Mouse (Mus musculus) layer of hippocampus, postnatal 10 days (tissue): Measurements from ENCODE around the gene Krt31. TPM values are rescaled to one million over a fixed set of nuclear protein-coding genes. Genes with fewer than 3 reads are reported as not detected.

Experiments used
- DNase-seq, 2 experiments: peaks; one replicate each; pipeline ENCODE4 v3.0.0; 2021; ENCODE audit warnings: low spot score in 2 of 2
- long read RNA-seq: library from polyadenylated mRNA; stranded (forward); transcript quantifications from one replicate; pipeline ENCODE4 v2.0.0, GENCODE M21; 2023
- total RNA-seq, 2 experiments: library from RNA; stranded (reverse); gene quantifications; 2 replicates each; pipeline ENCODE4 v1.2.3; 2021

The Krt31 gene
- total RNA-seq, result not detected
- long read RNA-seq, result 0 reads

GRCm38 (mm10) chr11:100050451-100050850 is at the start of gene Krt31:
Gene Krt31 (minus strand): TSS chr11:100050551.
- no peak for DNase-seq

DNA sequence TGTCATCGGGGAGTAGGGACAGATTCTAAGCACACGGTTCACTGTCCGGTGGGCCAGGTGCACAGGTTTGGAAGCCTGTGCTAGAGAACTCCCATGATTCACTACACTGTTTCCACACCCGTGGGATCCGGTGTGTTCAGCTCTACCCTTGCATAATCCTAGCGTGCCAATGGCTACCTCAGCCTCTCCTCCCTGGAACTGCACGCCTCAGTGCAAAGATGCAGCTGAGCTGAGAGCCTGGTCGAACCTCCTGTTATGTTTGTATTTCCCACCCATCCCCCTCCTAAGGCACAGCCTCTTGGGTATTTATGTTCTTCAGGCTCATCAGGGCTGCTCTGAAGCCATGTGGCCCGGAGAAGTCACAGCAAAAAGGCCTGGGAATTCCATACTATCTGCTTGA is 47.5 kb upstream of the Krt31 start:
- DNase-seq, result no peak

GRCm38 (mm10) chr11:100096141-100096540 is 45.8 kb upstream of the Krt31 start, which contains the start of gene Krt35:
Gene Krt35 (minus strand): TSS chr11:100096241.
- no peak for DNase-seq

GRCm38 (mm10) chr11:100088378-100089025 is 38.2 kb upstream of the Krt31 start:
- no peak for DNase-seq

DNA sequence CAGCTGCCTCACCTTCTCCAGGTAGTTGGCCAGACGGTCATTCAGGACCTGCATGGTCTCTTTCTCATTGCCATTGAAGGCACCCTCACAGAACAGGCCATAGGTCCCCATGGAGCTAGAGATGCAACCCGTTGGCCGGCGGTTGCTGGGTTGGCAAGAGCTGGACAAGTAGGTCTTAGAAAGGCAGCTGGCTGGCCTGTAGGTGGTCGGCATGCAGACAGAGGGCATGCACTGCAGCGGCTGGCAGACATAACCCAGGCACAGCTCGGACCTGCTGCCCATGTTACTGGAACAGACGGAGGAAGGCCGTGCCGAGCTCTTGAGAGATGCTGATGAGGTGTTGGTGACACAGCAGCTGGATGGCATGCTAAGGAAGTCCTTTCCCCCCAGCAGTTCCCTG is 37.5 kb upstream of the Krt31 start, which contains the start of gene Krt32:
Krt32 (minus strand) TSS at position 366 of the 400 bp plus-strand sequence.
- DNase-seq, result no peak

DNA sequence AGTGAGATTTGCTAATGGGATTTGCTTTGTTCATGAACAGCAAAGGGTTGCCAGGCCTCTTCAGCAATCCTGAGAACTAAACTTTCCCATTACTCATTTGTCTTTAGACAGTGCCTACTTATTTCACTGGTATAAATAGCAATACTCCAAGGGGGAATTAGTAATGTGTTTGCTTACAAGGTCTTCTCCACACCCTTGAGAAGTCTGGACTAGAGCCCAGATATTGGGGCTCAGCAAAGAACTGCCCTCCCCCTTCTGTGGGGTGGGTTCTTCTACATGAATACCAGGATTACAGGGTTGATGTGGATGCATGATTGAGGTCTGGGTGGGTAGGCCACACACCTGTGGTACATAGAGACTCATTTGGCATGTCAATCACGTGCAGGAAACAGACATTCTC is 23.5 kb upstream of the Krt31 start:
- DNase-seq, result no peak

- no peak for DNase-seq
These were observed 17.1 kb upstream of the Krt31 start for GRCm38 (mm10) chr11:100067293-100068036.

- DNase-seq, result no peak
These were observed 16.1 kb upstream of the Krt31 start for GRCm38 (mm10) chr11:100066236-100067010.

DNA sequence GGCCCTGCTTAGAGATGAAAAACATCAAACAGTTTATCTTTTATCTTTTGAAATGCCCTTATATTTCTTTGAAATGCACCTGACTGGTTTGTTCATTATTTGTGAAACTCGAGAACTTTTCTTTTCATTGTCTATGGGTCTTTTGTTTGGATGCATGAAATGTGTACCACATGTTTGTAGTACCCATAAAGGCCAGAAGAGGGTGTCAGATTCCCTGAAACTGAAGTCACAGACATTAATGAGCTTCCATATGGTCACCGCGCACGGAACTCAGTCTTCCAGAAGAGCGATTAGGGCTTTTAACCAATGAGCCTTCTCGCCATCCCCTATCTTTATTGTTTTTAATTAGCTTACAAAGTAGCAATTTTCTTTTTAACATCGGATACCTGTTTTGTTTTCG is 8.5 kb upstream of the Krt31 start:
- no peak for DNase-seq

DNA sequence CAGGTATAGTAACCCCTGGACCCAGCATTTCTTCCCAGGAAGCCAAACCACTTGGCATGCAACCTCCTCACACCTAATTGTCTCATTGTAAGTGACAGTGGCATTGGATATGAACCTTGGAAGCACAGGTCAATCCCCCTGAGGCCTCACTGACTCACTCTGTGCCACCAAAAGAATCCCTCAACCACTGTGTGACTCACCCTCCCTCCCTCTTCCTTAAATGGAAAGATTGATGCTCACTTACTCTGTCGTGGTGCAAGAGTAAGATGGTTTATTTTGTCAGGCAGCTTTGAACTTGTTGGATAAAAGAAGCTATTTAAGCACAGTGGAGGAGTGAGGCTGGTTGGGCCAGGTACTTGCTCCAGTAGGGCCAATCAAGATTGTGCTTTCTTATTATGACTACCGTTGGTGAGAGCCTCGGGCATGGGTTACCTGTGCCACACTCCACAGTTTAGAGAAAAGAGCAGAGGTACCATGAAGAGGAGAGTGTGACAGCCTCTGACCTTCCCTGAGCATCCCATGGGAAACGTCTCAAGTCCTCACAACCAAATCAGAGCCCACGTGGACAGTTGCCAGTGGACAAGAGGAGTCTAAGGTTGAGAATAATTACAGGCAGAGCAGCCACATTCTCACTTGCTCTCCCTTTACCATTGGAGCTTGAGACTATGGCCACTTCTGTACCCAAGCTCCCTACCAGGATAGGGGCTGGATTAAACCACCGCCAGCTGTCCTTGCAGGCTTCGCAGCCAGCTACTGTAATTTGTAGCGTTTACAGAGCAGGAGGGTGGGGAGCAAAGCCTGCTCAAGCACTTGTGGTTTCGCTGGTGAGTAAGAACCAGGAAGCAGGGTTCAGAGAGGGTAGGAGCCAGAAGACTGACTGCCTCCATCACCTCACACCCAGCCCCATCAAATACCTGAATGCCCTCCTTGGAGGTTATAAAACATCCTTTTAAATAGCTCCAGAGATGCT is 5.6 kb upstream of the Krt31 start:
- no peak for DNase-seq

DNA sequence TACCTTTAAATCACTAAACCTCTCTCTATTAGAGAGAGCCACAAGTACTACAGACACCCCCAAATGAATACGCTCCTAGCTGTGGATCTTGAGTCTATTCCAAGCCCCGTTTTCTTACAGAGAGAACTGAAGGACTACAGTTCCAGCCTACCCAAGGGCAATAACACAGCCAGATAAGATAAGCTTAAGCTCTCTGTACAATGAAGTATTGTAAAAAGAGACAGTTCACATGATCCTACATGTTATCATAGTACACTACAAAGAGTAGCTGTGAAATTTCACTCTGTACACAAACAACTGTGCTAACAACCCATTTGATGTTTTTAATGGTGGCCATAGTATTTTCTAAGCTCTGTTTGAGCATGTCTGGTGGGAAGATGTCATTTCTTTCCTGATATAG is 3.2 kb downstream of the Krt31 start:
- DNase-seq, result no peak

GRCm38 (mm10) chr11:100046303-100046866 is 4.0 kb downstream of the Krt31 start:
- no peak for DNase-seq

DNA sequence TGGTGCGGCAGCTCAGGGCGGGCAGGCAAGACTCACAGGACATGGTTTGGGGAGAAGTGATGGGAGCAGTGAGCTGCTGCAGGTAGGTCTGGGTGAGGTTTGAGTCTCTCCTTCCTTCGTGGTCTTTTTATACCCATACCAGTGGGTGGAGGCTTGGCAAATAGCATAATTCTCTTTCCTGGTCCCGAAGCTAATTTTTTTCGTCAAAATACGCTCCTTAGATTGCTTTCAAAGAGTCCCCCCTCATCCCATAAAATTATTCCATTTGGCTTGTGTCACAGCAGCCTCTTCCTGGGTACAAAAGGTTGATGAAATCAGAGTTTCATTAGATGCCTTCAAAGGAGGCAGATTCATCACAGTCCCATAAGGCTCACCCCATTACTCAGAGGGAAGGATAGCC is 8.9 kb downstream of the Krt31 start, which contains the start of gene Krt34:
Krt34 (minus strand) TSS at position 101 of the 400 bp plus-strand sequence.
- no peak for DNase-seq

DNA sequence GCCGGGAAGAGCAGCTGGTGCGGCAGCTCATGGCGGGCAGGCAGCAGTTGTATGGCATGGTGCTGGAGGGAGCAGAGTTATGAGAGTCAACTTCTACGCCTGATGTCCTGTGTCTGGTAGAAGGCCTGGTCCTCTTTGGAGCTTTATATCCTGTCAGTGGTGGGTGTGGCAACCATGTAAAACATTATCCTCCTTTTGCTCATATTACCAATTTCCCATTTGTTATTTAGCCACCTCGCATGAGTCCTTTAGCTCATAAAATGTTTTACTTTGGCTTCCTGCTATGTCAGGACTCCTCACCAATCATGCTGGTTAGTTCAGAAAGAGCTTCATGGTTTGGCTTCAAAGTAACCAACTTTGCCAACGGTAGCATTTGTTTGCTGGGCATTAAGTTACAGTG is 20.6 kb downstream of the Krt31 start, which contains the start of gene Krt33b:
Krt33b (minus strand) TSS at position 101 of the 400 bp plus-strand sequence.
- no peak for DNase-seq

DNA sequence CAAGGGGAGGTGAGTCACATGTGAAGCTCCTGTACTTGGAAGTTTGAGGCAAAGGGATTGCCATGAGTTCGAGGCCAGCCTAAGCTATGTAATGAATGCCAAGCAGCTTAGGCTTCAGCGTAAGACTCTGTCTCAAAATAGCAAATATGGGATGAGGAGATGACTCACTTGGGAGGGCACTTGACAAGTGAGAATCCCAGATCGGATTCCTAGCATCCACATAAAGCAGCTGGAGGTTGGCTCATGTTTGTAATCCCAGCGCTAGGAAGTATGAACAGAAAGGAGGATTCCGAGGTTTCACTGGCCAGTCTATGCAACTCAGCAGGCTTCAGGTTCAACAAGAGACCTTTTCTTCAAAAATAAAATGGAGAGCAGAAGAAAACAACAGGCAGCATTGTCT is 28.9 kb downstream of the Krt31 start:
- no peak for DNase-seq

GRCm38 (mm10) chr11:100019466-100019865 is 30.9 kb downstream of the Krt31 start:
- DNase-seq, result no peak

- no peak for DNase-seq
These were observed 34.2 kb downstream of the Krt31 start, which contains the start of gene Krt33a for GRCm38 (mm10) chr11:100016112-100016511. Gene Krt33a (minus strand): TSS chr11:100016212.

DNA sequence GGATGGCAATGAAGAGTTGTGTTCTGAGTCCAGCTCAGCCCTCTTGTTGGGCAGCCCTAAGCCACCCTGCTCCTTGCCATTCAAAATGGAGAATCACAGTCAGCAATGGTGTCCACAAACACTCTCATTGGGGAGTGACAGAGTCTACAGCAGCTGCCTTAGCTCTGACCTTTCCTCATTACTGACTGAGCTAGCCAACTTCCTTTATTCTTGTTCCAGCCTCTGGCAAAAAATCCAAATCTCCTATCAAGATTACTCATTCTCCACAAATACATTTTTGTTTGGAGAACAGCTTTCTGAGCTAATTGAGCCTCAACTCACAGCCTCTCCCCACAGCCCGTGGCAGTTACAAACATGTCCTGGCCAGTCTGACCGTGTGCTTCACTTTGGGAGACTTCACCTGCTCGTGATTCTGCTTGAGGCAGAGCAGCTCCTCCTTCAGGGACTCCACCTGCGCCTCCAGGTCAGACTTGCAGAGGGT is 36.6 kb downstream of the Krt31 start:
- DNase-seq, result no peak

DNA sequence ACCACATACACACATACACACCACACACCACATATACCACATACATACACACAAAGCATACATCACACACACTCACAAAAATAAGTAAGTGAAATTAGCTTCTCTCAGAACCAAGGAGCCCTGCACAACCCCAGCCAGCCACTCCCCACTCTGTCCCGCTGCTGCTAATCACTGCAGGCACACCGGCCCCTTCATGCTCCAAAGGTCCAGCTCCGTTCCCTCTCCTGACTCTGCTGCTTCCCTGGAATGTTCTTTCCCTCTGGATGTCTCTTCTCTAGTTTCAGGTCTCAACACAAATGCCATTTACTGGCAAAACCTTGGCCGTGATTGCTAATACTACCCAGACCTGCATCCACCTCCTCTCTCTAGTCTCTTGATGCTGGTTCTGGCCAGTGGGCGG is 39.7 kb downstream of the Krt31 start:
- no peak for DNase-seq

DNA sequence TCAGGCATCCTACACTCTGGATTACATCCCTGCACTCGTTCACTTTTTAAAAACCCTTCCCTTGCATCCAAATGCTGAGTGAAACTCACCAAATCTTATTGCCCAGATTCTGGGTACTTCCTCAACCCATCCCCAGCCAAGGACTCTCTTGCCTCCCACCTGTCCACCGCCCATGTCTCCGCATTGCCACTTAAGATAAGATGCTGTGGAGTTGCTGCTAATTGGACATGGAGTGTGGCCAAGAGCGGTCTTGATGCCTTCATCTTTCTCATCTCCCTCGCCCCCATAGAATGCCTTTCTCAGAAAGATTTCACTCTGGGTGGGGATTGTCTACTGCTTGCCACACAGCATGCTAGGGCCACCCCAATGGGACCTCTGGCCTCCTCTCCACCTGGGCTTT is 42.0 kb downstream of the Krt31 start:
- DNase-seq, result no peak
